Mouse (Mus musculus) embryonic facial prominence, embryonic 14.5 days (tissue): ENCODE results near the gene Megf11. TPM values are rescaled to one million over a fixed set of nuclear protein-coding genes. Genes with fewer than 3 reads are reported as not detected.
"Not testable (repeated sequence)": the region's sequence is repeated elsewhere in the genome, so short reads cannot be mapped to it uniquely, and the experiment has no call there.

Experiments
- ATAC-seq: fragments of 200-750 bp; cut with Nextera tagmentation; 2 replicates; pipeline ENCODE4 v1.8.0; 2017; ENCODE audit warnings: low read depth, moderate number of reproducible peaks, moderate TSS enrichment
- DNase-seq: peaks from one replicate; pipeline ENCODE4 v3.0.0-alpha.2; 2015; ENCODE audit warnings: low spot score
- H3K27ac ChIP-seq: fragments of 300-500 bp; sonication (generic); replicated peaks from 2 replicates; pipeline ENCODE4 v1.5.1; 2014; ENCODE audit warnings: low read depth, mild to moderate bottlenecking, low read length, moderate library complexity
- H3K27me3 ChIP-seq: fragments of 300-500 bp; sonication (generic); replicated peaks from 2 replicates; pipeline ENCODE4 v1.6.1; 2014; ENCODE audit warnings: low read length; ENCODE audit not compliant: control insufficient read depth, insufficient read depth
- H3K36me3 ChIP-seq: fragments of 300-500 bp; sonication (generic); 2 replicates; pipeline ENCODE4 v1.6.1; 2014; ENCODE audit warnings: low read length, mixed read lengths; ENCODE audit not compliant: control insufficient read depth, insufficient read depth
- H3K4me1 ChIP-seq: fragments of 300-500 bp; sonication (generic); 2 replicates; pipeline ENCODE4 v1.6.1; 2014; ENCODE audit warnings: antibody characterized with exemption, low read length; ENCODE audit not compliant: control insufficient read depth, insufficient read depth
- H3K4me2 ChIP-seq: fragments of 300-500 bp; sonication (generic); 2 replicates; pipeline ENCODE4 v1.6.1; 2014; ENCODE audit warnings: low read depth, mild to moderate bottlenecking, low read length, moderate library complexity, mixed read lengths
- H3K4me3 ChIP-seq: fragments of 300-500 bp; sonication (generic); 2 replicates; pipeline ENCODE4 v1.5.1; 2014; ENCODE audit warnings: low read depth, mild to moderate bottlenecking, low read length
- H3K9ac ChIP-seq: fragments of 300-500 bp; sonication (generic); 2 replicates; pipeline ENCODE4 v1.6.1; 2014; ENCODE audit warnings: low read depth, mild to moderate bottlenecking, low read length, moderate library complexity, mixed read lengths
- H3K9me3 ChIP-seq: fragments of 300-500 bp; sonication (generic); 2 replicates; pipeline ENCODE4 v1.6.1; 2016; ENCODE audit warnings: low read length; ENCODE audit not compliant: control insufficient read depth
- WGBS: fragments of 180-500 bp; shearing (Covaris S2); extraction: QIAGEN DNeasy Blood & Tissue Kit; methylation state at CpG from one replicate; pipeline ENCODE4 v1.1.7; 2014; 5-methylcytosine and 5-hydroxymethylcytosine counted together
- polyA plus RNA-seq: library from polyadenylated mRNA; unstranded; fragments of >200 nt; fragmentation: Nextera tagmentation; extraction: Ambion mirVana; gene quantifications from 2 replicates; pipeline ENCODE4 v1.2.1, GENCODE M21; 2014

Gene Megf11
- polyA plus RNA-seq, 1 experiment from 2014 or later: 1.3 TPM

- no peak overlapping the region for H3K9ac ChIP-seq
- no peak for DNase-seq
- no peaks in the 10 kb centered on the region for H3K4me1 ChIP-seq
- no peak for ATAC-seq
- peaks cover 9% of the 10 kb centered on the region; the same call in 1 of the 2 replicates for H3K36me3 ChIP-seq
- no peak overlapping the region for H3K4me3 ChIP-seq
- no peak overlapping the region for H3K27ac ChIP-seq
- H3K4me2 ChIP-seq: no peak overlapping the region
- no peaks in the 10 kb centered on the region for H3K9me3 ChIP-seq
- WGBS: 88% methylated on average over 4 of the region's 4 CpGs
- H3K27me3 ChIP-seq: no peaks in the 10 kb centered on the region
These were observed 315.3 kb downstream of the Megf11 start for GRCm38 (mm10) chr9:64700451-64701311.

- WGBS: 70% methylated on average over 1 of the region's 1 CpGs
- Histone ChIP-seq H3K4me2 (no peak overlapping the region), H3K27ac (no peak overlapping the region), H3K4me3 (no peak overlapping the region), H3K27me3 (no peaks in the 10 kb centered on the region), H3K9ac (no peak overlapping the region), H3K36me3 (peaks cover 11% of the 10 kb centered on the region; the same call in 1 of the 2 replicates), H3K4me1 (no peaks in the 10 kb centered on the region), H3K9me3 (no peaks in the 10 kb centered on the region)
- ATAC-seq (no peak), DNase-seq (peak; percentile 14)
These were observed 316.2 kb downstream of the Megf11 start for GRCm38 (mm10) chr9:64701651-64702050.

- Histone ChIP-seq H3K27ac (no peak overlapping the region), H3K9me3 (no peaks in the 10 kb centered on the region), H3K4me2 (no peak overlapping the region), H3K9ac (no peak overlapping the region), H3K27me3 (no peaks in the 10 kb centered on the region), H3K36me3 (peaks cover 17% of the 10 kb centered on the region; the same call in 1 of the 2 replicates), H3K4me3 (no peak overlapping the region), H3K4me1 (no peaks in the 10 kb centered on the region)
- DNase-seq: no peak
- no peak for ATAC-seq
These were observed 317.0 kb downstream of the Megf11 start for GRCm38 (mm10) chr9:64702391-64702790.

GRCm38 (mm10) chr9:64702937-64703336, 317.5 kb downstream of the Megf11 start:
- no peaks in the 10 kb centered on the region for H3K27me3 ChIP-seq
- no peak overlapping the region for H3K27ac ChIP-seq
- H3K4me3 ChIP-seq: no peak overlapping the region
- no peak for ATAC-seq
- no peaks in the 10 kb centered on the region for H3K4me1 ChIP-seq
- peaks cover 22% of the 10 kb centered on the region; the same call in 1 of the 2 replicates for H3K36me3 ChIP-seq
- DNase-seq: peak; percentile 71
- WGBS: 72% methylated on average over 2 of the region's 2 CpGs
- no peak overlapping the region for H3K9ac ChIP-seq
- H3K9me3 ChIP-seq: no peaks in the 10 kb centered on the region
- H3K4me2 ChIP-seq: no peak overlapping the region

GRCm38 (mm10) chr9:64703420-64703965, 318.1 kb downstream of the Megf11 start:
- DNase-seq (no peak), ATAC-seq (no peak)
- Histone ChIP-seq H3K27ac (no peak overlapping the region; the same call in 1 of the 2 replicates), H3K9me3 (no peaks in the 10 kb centered on the region), H3K9ac (no peak overlapping the region), H3K36me3 (peaks cover 28% of the 10 kb centered on the region; the same call in 1 of the 2 replicates), H3K4me3 (no peak overlapping the region), H3K4me2 (no peak overlapping the region), H3K4me1 (no peaks in the 10 kb centered on the region), H3K27me3 (no peaks in the 10 kb centered on the region)

- Histone ChIP-seq H3K4me1 (no peaks in the 10 kb centered on the region), H3K9me3 (no peaks in the 10 kb centered on the region), H3K4me3 (no peak overlapping the region), H3K36me3 (peaks cover 31% of the 10 kb centered on the region; the same call in 1 of the 2 replicates), H3K27me3 (no peaks in the 10 kb centered on the region), H3K9ac (no peak overlapping the region), H3K27ac (no peak overlapping the region), H3K4me2 (no peak overlapping the region)
- 87% methylated on average over 5 of the region's 5 CpGs for WGBS
- ATAC-seq (no peak), DNase-seq (no peak)
These were observed 318.8 kb downstream of the Megf11 start for GRCm38 (mm10) chr9:64704073-64704840.

GRCm38 (mm10) chr9:64710291-64710690, 324.9 kb downstream of the Megf11 start:
- not testable (repeated sequence) for H3K4me3 ChIP-seq, H3K9me3 ChIP-seq, H3K9ac ChIP-seq, H3K4me2 ChIP-seq, DNase-seq, ATAC-seq, H3K27ac ChIP-seq, H3K4me1 ChIP-seq, H3K27me3 ChIP-seq
- WGBS: 73% methylated on average over 3 of the region's 5 CpGs
- peaks cover 30% of the 10 kb centered on the region; the same call in 1 of the 2 replicates for H3K36me3 ChIP-seq

GRCm38 (mm10) chr9:64719526-64720163, 334.2 kb downstream of the Megf11 start:
- no peaks in the 10 kb centered on the region for H3K4me1 ChIP-seq
- H3K27ac ChIP-seq: no peak overlapping the region
- no peak for DNase-seq
- H3K9ac ChIP-seq: no peak overlapping the region
- peaks cover 31% of the 10 kb centered on the region for H3K36me3 ChIP-seq
- no peak overlapping the region for H3K4me3 ChIP-seq
- no peak for ATAC-seq
- 63% methylated on average over 5 of the region's 5 CpGs for WGBS
- no peaks in the 10 kb centered on the region for H3K9me3 ChIP-seq
- no peaks in the 10 kb centered on the region for H3K27me3 ChIP-seq
- no peak overlapping the region for H3K4me2 ChIP-seq
